Mouse (Mus musculus): ENCODE data around the gene Olfr952. TPM values are rescaled to one million over a fixed set of nuclear protein-coding genes. Genes with fewer than 3 reads are reported as not detected.

The Olfr952 gene
- polyA plus RNA-seq (2017; shearing (Covaris generic)) = not detected

- ATAC-seq = no peak
Measured at GRCm38 (mm10) chr9:39427048-39427447, at the start of gene Olfr952. TSS of gene Olfr952 (minus strand) at chr9:39427148.

GRCm38 (mm10) chr9:39471844-39472243, 44.9 kb upstream of the Olfr952 start, which contains the start of gene Olfr955:
TSS of gene Olfr955 (minus strand) at chr9:39471944.
- no peak for ATAC-seq

GRCm38 (mm10) chr9:39456401-39456800, 29.5 kb upstream of the Olfr952 start, which contains the start of gene Olfr954:
TSS of gene Olfr954 (plus strand) at chr9:39456701.
- ATAC-seq = no peak

GRCm38 (mm10) chr9:39387110-39387509, 39.8 kb downstream of the Olfr952 start, which contains the start of gene Olfr951:
TSS of gene Olfr951 (plus strand) at chr9:39387410.
- ATAC-seq = no peak

Other genes with a start within 250 kb of the Olfr952 start
- not detected for gene Olfr944, start 225.2 kb downstream of the Olfr952 start, polyA plus RNA-seq (2017; shearing (Covaris generic))
- not detected for gene Olfr1537, start 177.2 kb downstream of the Olfr952 start, polyA plus RNA-seq (2017; shearing (Covaris generic))
- not detected for gene Olfr945, start 150.3 kb downstream of the Olfr952 start, polyA plus RNA-seq (2017; shearing (Covaris generic))
- not detected for gene Olfr948, start 101.1 kb downstream of the Olfr952 start, polyA plus RNA-seq (2017; shearing (Covaris generic))
- gene Olfr951, start 39.7 kb downstream of the Olfr952 start, polyA plus RNA-seq (2017; shearing (Covaris generic)) = not detected
- not detected for gene Olfr954, start 29.6 kb upstream of the Olfr952 start, polyA plus RNA-seq (2017; shearing (Covaris generic))
- not detected for gene Olfr955, start 44.8 kb upstream of the Olfr952 start, polyA plus RNA-seq (2017; shearing (Covaris generic))
- not detected for gene Olfr44, start 66.8 kb upstream of the Olfr952 start, polyA plus RNA-seq (2017; shearing (Covaris generic))
- not detected for gene Olfr957, start 88.7 kb upstream of the Olfr952 start, polyA plus RNA-seq (2017; shearing (Covaris generic))
- not detected for gene Olfr958, start 126.9 kb upstream of the Olfr952 start, polyA plus RNA-seq (2017; shearing (Covaris generic))
- gene Olfr959, start 148.4 kb upstream of the Olfr952 start, polyA plus RNA-seq (2017; shearing (Covaris generic)) = not detected
- gene AW551984, start 177.3 kb upstream of the Olfr952 start, polyA plus RNA-seq (2017; shearing (Covaris generic)) = not detected
- not detected for gene Olfr148, start 183.5 kb upstream of the Olfr952 start, polyA plus RNA-seq (2017; shearing (Covaris generic))
- gene Olfr960, start 194.2 kb upstream of the Olfr952 start, polyA plus RNA-seq (2017; shearing (Covaris generic)) = not detected
- gene Olfr961, start 217.9 kb upstream of the Olfr952 start, polyA plus RNA-seq (2017; shearing (Covaris generic)) = not detected
- not detected for gene Olfr963, start 240.1 kb upstream of the Olfr952 start, polyA plus RNA-seq (2017; shearing (Covaris generic))

All from CD4-positive, CD25-positive, alpha-beta regulatory T cell, adult 4 months (primary cell).